Comparison of ENCODE assay signal across 9 mouse cellular contexts in genomic region chr7:101412796-101413195, GRCm38 (mm10). TPM values are rescaled to one million over a fixed set of nuclear protein-coding genes. Genes with fewer than 3 reads are reported as not detected.
A peak's percentile ranks its signal among the peaks of the same experiment; 100 is the strongest.
DNase-seq lines count a peak whose midpoint lies in the region; ATAC-seq and TF ChIP-seq lines count a peak whose summit lies in the region.
"Had no signal": no experiment of that assay in that cellular context is flagged by ENCODE, and none has a peak within 500 bp of the region (broad histone marks: within the 10 kb centered on the region; RNA-seq: fewer than 3 reads in every experiment).

No protein-coding gene starts in this region.

- ATAC-seq in embryonic facial prominence, embryonic 14.5 days (ENCODE audit: low read depth), result peak; percentile 48
- ATAC-seq in liver, embryonic 14.5 days (ENCODE audit: insufficient read depth), result peak; percentile 32; the same call in 1 of the 2 replicates
- 0 out of 2 replicates have a peak, but pooled peaks have one; percentile 2 for ATAC-seq in neural tube, embryonic 12.5 days (ENCODE audit: low FRiP score, low read depth)
- ATAC-seq in stomach, postnatal 0 days (ENCODE audit: low FRiP score, low TSS enrichment), result peak; percentile 52

- TF ChIP-seq CTCF in liver, embryonic 14.5 days (IDR thresholded peaks at IDR 0.05; ENCODE audit: low read depth), result peak; percentile 100
- TF ChIP-seq CTCF in stomach, postnatal 0 days (IDR thresholded peaks at IDR 0.05; ENCODE audit: low read depth), result peak; percentile 100

- H3K36me3 ChIP-seq in embryonic facial prominence, embryonic 14.5 days (ENCODE audit: control insufficient read depth, insufficient read depth, low read length), result peaks cover 41% of the 10 kb centered on the region
- peaks cover 13% of the 10 kb centered on the region for H3K36me3 ChIP-seq in heart, embryonic 10.5 days
- no peaks in the 10 kb centered on the region for H3K36me3 ChIP-seq in liver, embryonic 14.5 days (replicated peaks; ENCODE audit: control insufficient read depth, insufficient read depth, low read depth)
- no peaks in the 10 kb centered on the region for H3K36me3 ChIP-seq in neural tube, embryonic 12.5 days
- H3K36me3 ChIP-seq in stomach, postnatal 0 days (ENCODE audit: control insufficient read depth, insufficient read depth, low read length), result peaks cover 5% of the 10 kb centered on the region
- H3K36me3 ChIP-seq: embryonic facial prominence, embryonic 12.5 days had no signal

- no peak overlapping the region for H3K9ac ChIP-seq in embryonic facial prominence, embryonic 14.5 days (ENCODE audit: low read depth, low read length)
- no peak overlapping the region for H3K9ac ChIP-seq in liver, embryonic 14.5 days (replicated peaks)
- H3K9ac ChIP-seq in neural tube, embryonic 12.5 days, result no peak overlapping the region
- no peak overlapping the region for H3K9ac ChIP-seq in stomach, postnatal 0 days (ENCODE audit: low read length)
- H3K9ac ChIP-seq: embryonic facial prominence, embryonic 12.5 days had no signal

- DNase-seq in B cell, adult 2 months, result peak; percentile 94 to 95
- peak; percentile 84 to 88 for DNase-seq in adrenal gland, postnatal 36 days
- DNase-seq in embryonic facial prominence, embryonic 14.5 days (ENCODE audit: low spot score), result peak; percentile 79
- DNase-seq in heart, embryonic 10.5 days (ENCODE audit: low spot score), result peak; percentile 94
- peak; percentile 83 for DNase-seq in kidney, postnatal 14 days
- DNase-seq in liver, embryonic 14.5 days (ENCODE audit: low read depth in 3 of 3, low spot score in 3 of 3), result peak; percentile 44 to 59 (median 49)
- DNase-seq in stomach, postnatal 0 days (ENCODE audit: low spot score), result peak; percentile 85

- H3K4me2 ChIP-seq in embryonic facial prominence, embryonic 14.5 days (ENCODE audit: low read depth, low read length), result no peak overlapping the region
- H3K4me2 ChIP-seq in liver, embryonic 14.5 days (ENCODE audit: low read depth), result no peak overlapping the region
- no peak overlapping the region for H3K4me2 ChIP-seq in neural tube, embryonic 12.5 days (replicated peaks)
- H3K4me2 ChIP-seq in stomach, postnatal 0 days (replicated peaks; ENCODE audit: low read depth), result no peak overlapping the region
- H3K4me2 ChIP-seq: embryonic facial prominence, embryonic 12.5 days had no signal

- no peak overlapping the region for H3K27ac ChIP-seq in embryonic facial prominence, embryonic 14.5 days (replicated peaks; ENCODE audit: low read depth, low read length)
- no peak overlapping the region for H3K27ac ChIP-seq in heart, embryonic 10.5 days
- no peak overlapping the region for H3K27ac ChIP-seq in liver, embryonic 14.5 days
- no peak overlapping the region for H3K27ac ChIP-seq in neural tube, embryonic 12.5 days
- H3K27ac ChIP-seq in stomach, postnatal 0 days (replicated peaks), result no peak overlapping the region
- H3K27ac ChIP-seq: embryonic facial prominence, embryonic 12.5 days had no signal

- H3K27me3 ChIP-seq in embryonic facial prominence, embryonic 14.5 days (replicated peaks; ENCODE audit: control insufficient read depth, insufficient read depth, low read length), result 0 out of 2 replicates have a peak, but pooled peaks cover 3% of the 10 kb centered on the region
- H3K27me3 ChIP-seq in heart, embryonic 10.5 days (ENCODE audit: insufficient read depth, poor library complexity, severe bottlenecking), result peaks cover 34% of the 10 kb centered on the region
- H3K27me3 ChIP-seq in liver, embryonic 14.5 days (ENCODE audit: control insufficient read depth, insufficient read depth, low read length), result no peaks in the 10 kb centered on the region
- peaks cover 9% of the 10 kb centered on the region; the same call in 1 of the 2 replicates for H3K27me3 ChIP-seq in neural tube, embryonic 12.5 days (replicated peaks)
- no peaks in the 10 kb centered on the region for H3K27me3 ChIP-seq in stomach, postnatal 0 days (ENCODE audit: control insufficient read depth, insufficient read depth, low read length)

- H3K9me3 ChIP-seq in embryonic facial prominence, embryonic 14.5 days (ENCODE audit: control insufficient read depth, low read length), result 0 out of 2 replicates have a peak, but pooled peaks cover 4% of the 10 kb centered on the region
- H3K9me3 ChIP-seq in heart, embryonic 10.5 days, result no peaks in the 10 kb centered on the region
- no peaks in the 10 kb centered on the region for H3K9me3 ChIP-seq in liver, embryonic 14.5 days (ENCODE audit: control insufficient read depth, low read length)
- no peaks in the 10 kb centered on the region for H3K9me3 ChIP-seq in neural tube, embryonic 12.5 days
- no peaks in the 10 kb centered on the region for H3K9me3 ChIP-seq in stomach, postnatal 0 days (ENCODE audit: control insufficient read depth, low read length)
- H3K9me3 ChIP-seq: embryonic facial prominence, embryonic 12.5 days had no signal

- no peak for TF ChIP-seq EP300 in liver, embryonic 14.5 days (IDR thresholded peaks at IDR 0.05; ENCODE audit: low read depth)
- no peak for TF ChIP-seq EP300 in stomach, postnatal 0 days (optimal IDR thresholded peaks at IDR 0.05)

- H3K4me3 ChIP-seq in embryonic facial prominence, embryonic 14.5 days (ENCODE audit: low read depth, low read length), result no peak overlapping the region
- H3K4me3 ChIP-seq in heart, embryonic 10.5 days, result no peak overlapping the region
- no peak overlapping the region for H3K4me3 ChIP-seq in liver, embryonic 14.5 days (ENCODE audit: insufficient read depth in 1 of 2, low read depth in 2 of 2, low read length in 2 of 2)
- no peak overlapping the region for H3K4me3 ChIP-seq in neural tube, embryonic 12.5 days
- H3K4me3 ChIP-seq in stomach, postnatal 0 days (ENCODE audit: low read depth, low read length), result no peak overlapping the region
- H3K4me3 ChIP-seq: embryonic facial prominence, embryonic 12.5 days had no signal

- no peaks in the 10 kb centered on the region for H3K4me1 ChIP-seq in embryonic facial prominence, embryonic 14.5 days (ENCODE audit: control insufficient read depth, insufficient read depth, low read length)
- H3K4me1 ChIP-seq in heart, embryonic 10.5 days, result peaks cover 40% of the 10 kb centered on the region
- H3K4me1 ChIP-seq in liver, embryonic 14.5 days (replicated peaks; ENCODE audit: control insufficient read depth in 2 of 2, insufficient read depth in 2 of 2, low read length in 1 of 2), result peaks cover 9 to 17% of the 10 kb centered on the region in 2 experiments; a peak in 3 of 4 replicates
- H3K4me1 ChIP-seq in neural tube, embryonic 12.5 days, result peaks cover 16% of the 10 kb centered on the region
- H3K4me1 ChIP-seq in stomach, postnatal 0 days (replicated peaks; ENCODE audit: control insufficient read depth, insufficient read depth), result no peaks in the 10 kb centered on the region

RNA-seq across cellular contexts. Expression of gene Gm45837, which starts 2.1 kb away (rescaled TPM):
- total RNA-seq in adrenal gland, postnatal 36 days (2021), result 1 to 10 TPM in 1 of 2 experiments, not detected in 1; 3.8 TPM
- not detected in 2 replicates for polyA plus RNA-seq in embryonic facial prominence, embryonic 14.5 days (2014; fragmentation: Nextera tagmentation; extraction: Ambion mirVana)
- polyA plus RNA-seq in heart, embryonic 10.5 days (2016; fragmentation: Nextera tagmentation; extraction: Ambion mirVana), result 3.3 TPM in 1 of 2 replicates, not detected in the other
- polyA plus RNA-seq in liver, embryonic 14.5 days (2012; rRNA removed), result not detected in 2 replicates
- 4.3 TPM in 1 of 2 replicates, not detected in the other for polyA plus RNA-seq in liver, embryonic 14.5 days (2014; fragmentation: Nextera tagmentation; extraction: Ambion mirVana)
- not detected in 2 replicates for polyA plus RNA-seq in neural tube, embryonic 12.5 days (2016; fragmentation: Nextera tagmentation; extraction: Ambion mirVana)
- 0.24 TPM in 1 of 2 replicates, not detected in the other for polyA plus RNA-seq in stomach, postnatal 0 days (2015; fragmentation: Nextera tagmentation; extraction: Ambion mirVana)
- polyA plus RNA-seq: embryonic facial prominence, embryonic 12.5 days had no signal

RNA-seq across cellular contexts. Expression of gene Pde2a, which starts 8.7 kb away (rescaled TPM):
- 100 to 1,000 TPM; 163 to 207 TPM for total RNA-seq in adrenal gland, postnatal 36 days (2021)
- 32.1 and 33.0 TPM in 2 replicates for polyA plus RNA-seq in embryonic facial prominence, embryonic 14.5 days (2014; fragmentation: Nextera tagmentation; extraction: Ambion mirVana)
- 1.6 and 12.0 TPM in 2 replicates for polyA plus RNA-seq in heart, embryonic 10.5 days (2016; fragmentation: Nextera tagmentation; extraction: Ambion mirVana)
- 3.0 and 3.2 TPM in 2 replicates for polyA plus RNA-seq in liver, embryonic 14.5 days (2012; rRNA removed)
- polyA plus RNA-seq in liver, embryonic 14.5 days (2014; fragmentation: Nextera tagmentation; extraction: Ambion mirVana), result 2.5 and 6.6 TPM in 2 replicates
- 30.7 and 40.0 TPM in 2 replicates for polyA plus RNA-seq in neural tube, embryonic 12.5 days (2016; fragmentation: Nextera tagmentation; extraction: Ambion mirVana)
- 9.2 and 9.5 TPM in 2 replicates for polyA plus RNA-seq in stomach, postnatal 0 days (2015; fragmentation: Nextera tagmentation; extraction: Ambion mirVana)

Comparison
In these comparisons a context has a peak if more than half of its experiments do, and no peak if none do; other contexts are left out.
1. ATAC-seq: peak in every context shown above with its lines; median percentile 52 in stomach, postnatal 0 days; 48 in embryonic facial prominence, embryonic 14.5 days; 32 in liver, embryonic 14.5 days; 2 in neural tube, embryonic 12.5 days.